Mouse (Mus musculus): ENCODE measurements around the gene Yy1.

The Yy1 gene

GRCm38 (mm10) chr12:108857109-108857508, 64.3 kb downstream of the Yy1 start:
- DNase-seq (ENCODE audit: low spot score in 2 of 2) = no peak

GRCm38 (mm10) chr12:108857589-108858184, 64.9 kb downstream of the Yy1 start:
- peak in 1 of 2 experiments; percentile 46 for DNase-seq (ENCODE audit: low spot score in 2 of 2)

- no peak for DNase-seq (ENCODE audit: low spot score in 2 of 2)
Observed at GRCm38 (mm10) chr12:108858486-108858885, 65.7 kb downstream of the Yy1 start.

GRCm38 (mm10) chr12:108865007-108865494, 72.3 kb downstream of the Yy1 start:
- DNase-seq (ENCODE audit: low spot score in 2 of 2) = peak in 1 of 2 experiments; percentile 24

- DNase-seq (ENCODE audit: low spot score in 2 of 2) = no peak
Observed at GRCm38 (mm10) chr12:108869575-108869974, 76.8 kb downstream of the Yy1 start.
